Mouse (Mus musculus): ENCODE results near the gene Ephx1.

GRCm38 (mm10) chr1:180990671-180991070, 30.0 kb downstream of the Ephx1 start:
- TF ChIP-seq CTCF (IDR thresholded peaks at IDR 0.05; ENCODE audit: borderline replicate concordance, extremely low read depth, insufficient read depth, insufficient read length): no peak
- no peak for TF ChIP-seq POLR2A (IDR thresholded peaks at IDR 0.05; ENCODE audit: borderline replicate concordance, extremely low read depth, insufficient read depth, insufficient read length, poor library complexity, severe bottlenecking)
